Mouse (Mus musculus): ENCODE measurements around the gene Hoxb5.

Gene Hoxb5

GRCm38 (mm10) chr11:96354376-96354775 is 51.2 kb downstream of the Hoxb5 start:
- no peak for DNase-seq (ENCODE audit: low read depth)

GRCm38 (mm10) chr11:96354801-96355311 is 51.7 kb downstream of the Hoxb5 start:
- no peak for DNase-seq (ENCODE audit: low read depth)
